Mouse (Mus musculus) sigmoid colon, adult 10 weeks (tissue): ENCODE results near the gene Irak1bp1. TPM values are rescaled to one million over a fixed set of nuclear protein-coding genes. Genes with fewer than 3 reads are reported as not detected.

Experiments used
- polyA plus RNA-seq: library from polyadenylated mRNA; stranded (reverse); fragments of 350-450 nt; fragmentation: Illumina TruSeq; extraction: RNeasy Lipid Tissue Mini Kit (QIAGEN cat#74804); gene quantifications from one replicate; pipeline ENCODE4 v1.2.3, GENCODE M21; 2014; ENCODE audit warnings: low read depth, low replicate concordance

Gene Irak1bp1
- polyA plus RNA-seq: 5.2 TPM

DNA sequence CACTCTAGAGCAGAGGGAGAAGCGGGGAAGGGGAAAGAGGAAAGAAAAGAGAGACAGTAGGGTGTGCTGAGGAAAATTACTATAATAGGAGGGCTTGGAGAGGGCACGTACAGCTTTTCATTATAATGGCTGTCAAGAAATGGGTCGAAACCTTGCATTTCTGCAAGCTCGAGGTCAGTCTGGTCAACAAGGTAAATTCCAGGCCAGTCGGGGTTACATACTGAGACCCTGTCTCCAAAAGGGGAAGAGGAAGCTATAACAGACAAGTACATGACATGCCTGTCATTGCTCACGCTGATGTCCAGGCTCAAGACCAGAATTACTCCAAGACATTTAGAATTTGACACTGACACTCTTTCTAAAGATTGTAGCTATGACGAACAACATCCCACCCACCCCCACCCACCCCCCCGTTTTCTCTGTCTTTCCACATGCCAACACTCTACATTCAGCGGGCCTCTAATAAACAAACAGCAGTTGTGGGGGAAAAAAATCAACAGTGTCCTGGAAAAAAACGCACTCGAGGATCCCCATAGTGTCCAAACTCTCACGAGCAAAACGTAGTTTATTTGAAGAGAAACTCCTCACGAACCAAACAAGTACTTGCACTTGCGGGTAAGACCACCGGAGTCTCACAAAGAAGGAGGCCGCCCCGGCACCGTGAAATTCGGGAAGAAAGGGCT is at the start of gene Irak1bp1:
Gene Irak1bp1 (plus strand): TSS at position 534 of the 683 bp plus-strand sequence.

Other genes starting within 250 kb of the Irak1bp1 start
- 54.4 TPM for gene Phip, start 146.0 kb downstream of the Irak1bp1 start, polyA plus RNA-seq